ENCODE assay signal across 13 mouse cellular contexts in the genomic region with DNA sequence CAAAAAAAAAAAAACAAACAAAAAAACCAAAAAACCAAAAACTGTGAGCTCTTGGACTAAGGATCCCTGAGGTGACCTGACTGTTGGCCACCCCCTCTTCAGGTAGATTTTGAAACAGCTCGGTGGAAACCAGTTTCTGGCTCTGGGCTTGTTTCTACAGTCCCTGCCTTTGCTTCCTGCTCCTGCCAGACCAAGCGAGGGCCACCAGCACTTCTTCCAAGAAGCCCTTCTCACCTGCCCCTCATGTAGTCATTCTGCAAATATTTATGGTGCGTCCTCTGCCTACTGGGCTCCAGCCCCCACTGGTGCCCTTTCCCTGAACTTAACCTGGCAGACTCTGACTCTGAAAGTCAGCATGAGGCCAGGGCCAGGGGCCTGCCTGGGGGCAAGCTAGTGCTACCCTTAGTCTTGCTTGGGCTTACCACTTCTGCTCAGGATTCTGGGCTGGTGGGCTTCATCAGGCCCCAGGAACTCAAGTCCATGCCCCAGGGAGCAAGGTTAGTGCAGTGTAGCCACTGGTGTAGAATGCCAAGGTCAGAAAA. TPM values are rescaled to one million over a fixed set of nuclear protein-coding genes. Genes with fewer than 3 reads are reported as not detected.
DNase-seq lines count a peak whose midpoint lies in the region; ATAC-seq and TF ChIP-seq lines count a peak whose summit lies in the region.
"Had no signal": no experiment of that assay in that cellular context is flagged by ENCODE, and none has a peak within 500 bp of the region (broad histone marks: within the 10 kb centered on the region; RNA-seq: fewer than 3 reads in every experiment).

No protein-coding gene starts in this region.

- peak overlapping the region; percentile 76 for H3K9ac ChIP-seq in heart, embryonic 16.5 days (ENCODE audit: low read length)
- peak overlapping the region; percentile 7; the same call in 1 of the 2 replicates for H3K9ac ChIP-seq in liver, embryonic 12.5 days
- no peak overlapping the region for H3K9ac ChIP-seq in liver, embryonic 11.5 days (ENCODE audit: low read depth, low read length)
- H3K9ac ChIP-seq in MEL (ENCODE audit: control insufficient read depth, low read depth, low read length, poor library complexity, severe bottlenecking), result peak overlapping the region; percentile 81; the same call in 1 of the 2 replicates
- H3K9ac ChIP-seq in forebrain, postnatal 0 days, result no peak overlapping the region; the same call in 1 of the 2 replicates
- H3K9ac ChIP-seq: kidney, embryonic 15.5 days; limb, embryonic 13.5 days had no signal

- ATAC-seq in heart, embryonic 16.5 days (replicated peaks; ENCODE audit: extremely low read depth, insufficient read depth, low FRiP score), result no peak
- ATAC-seq in liver, embryonic 12.5 days, result no peak
- no peak for ATAC-seq in liver, embryonic 11.5 days (replicated peaks; ENCODE audit: low FRiP score)
- no peak for ATAC-seq in forebrain, postnatal 0 days

- no peaks in the 10 kb centered on the region for H3K36me3 ChIP-seq in heart, embryonic 16.5 days (ENCODE audit: control insufficient read depth, insufficient read depth)
- H3K36me3 ChIP-seq in liver, embryonic 12.5 days, result no peaks in the 10 kb centered on the region
- no peaks in the 10 kb centered on the region for H3K36me3 ChIP-seq in liver, embryonic 11.5 days (ENCODE audit: control insufficient read depth, insufficient read depth, low read length)
- H3K36me3 ChIP-seq in MEL (ENCODE audit: control insufficient read depth in 1 of 2, insufficient read depth in 2 of 2, low read length in 2 of 2), result peaks cover 0 to 25% of the 10 kb centered on the region in 2 experiments; a peak in 2 of 4 replicates
- no peaks in the 10 kb centered on the region for H3K36me3 ChIP-seq in forebrain, postnatal 0 days (ENCODE audit: insufficient read depth)
- H3K36me3 ChIP-seq: kidney, embryonic 15.5 days; limb, embryonic 13.5 days had no signal

- H3K4me2 ChIP-seq in heart, embryonic 16.5 days (ENCODE audit: low read depth, low read length), result peak overlapping the region; percentile 75; the same call in 1 of the 2 replicates
- no peak overlapping the region for H3K4me2 ChIP-seq in liver, embryonic 12.5 days
- no peak overlapping the region for H3K4me2 ChIP-seq in liver, embryonic 11.5 days
- peak overlapping the region; percentile 69 for H3K4me2 ChIP-seq in forebrain, postnatal 0 days (ENCODE audit: low read depth)
- H3K4me2 ChIP-seq: kidney, embryonic 15.5 days had no signal

- DNase-seq in heart, postnatal 36 days, result no peak
- DNase-seq in liver, embryonic 11.5 days (ENCODE audit: low spot score), result no peak
- DNase-seq in MEL (ENCODE audit: low read depth, low spot score), result no peak
- no peak for DNase-seq in forebrain, postnatal 0 days
- no peak for DNase-seq in thymus, postnatal 25 days
- DNase-seq: cerebellum, adult 9-10 months; retina, postnatal 1 day; thymus, adult 18-20 months had no signal

- H3K4me1 ChIP-seq in heart, embryonic 16.5 days (ENCODE audit: control insufficient read depth, insufficient read depth, low read length), result peaks cover 59% of the 10 kb centered on the region
- peaks cover 66% of the 10 kb centered on the region for H3K4me1 ChIP-seq in liver, embryonic 12.5 days
- peaks cover 44% of the 10 kb centered on the region for H3K4me1 ChIP-seq in liver, embryonic 11.5 days (replicated peaks; ENCODE audit: control insufficient read depth, insufficient read depth, low read length)
- peaks cover 19 to 27% of the 10 kb centered on the region in 2 experiments for H3K4me1 ChIP-seq in MEL (ENCODE audit: control insufficient read depth in 1 of 2, insufficient read depth in 2 of 2, low read length in 2 of 2)
- H3K4me1 ChIP-seq in forebrain, postnatal 0 days (ENCODE audit: insufficient read depth), result peaks cover 20% of the 10 kb centered on the region

- no peak for TF ChIP-seq CTCF in MEL (IDR thresholded peaks at IDR 0.05 in 2 of 3, conservative IDR thresholded peaks at IDR 0.05 in 1 of 3; ENCODE audit: control insufficient read depth in 1 of 3, insufficient read depth in 1 of 3, low read depth in 2 of 3, low read length in 3 of 3, poor library complexity in 1 of 3, severe bottlenecking in 1 of 3)
- TF ChIP-seq CTCF in forebrain, postnatal 0 days (IDR thresholded peaks at IDR 0.05; ENCODE audit: low read depth), result no peak

- H3K4me3 ChIP-seq in heart, embryonic 16.5 days (ENCODE audit: low read length), result 0 out of 2 replicates have a peak overlapping the region, but pooled peaks have one; percentile 7
- no peak overlapping the region for H3K4me3 ChIP-seq in liver, embryonic 12.5 days
- H3K4me3 ChIP-seq in liver, embryonic 11.5 days (ENCODE audit: low read depth, low read length), result no peak overlapping the region
- H3K4me3 ChIP-seq in MEL (ENCODE audit: control insufficient read depth in 1 of 2, insufficient read depth in 1 of 2, low read depth in 2 of 2, low read length in 2 of 2), result no peak overlapping the region
- no peak overlapping the region; the same call in 1 of the 2 replicates for H3K4me3 ChIP-seq in forebrain, postnatal 0 days (ENCODE audit: low read depth, low read length)
- H3K4me3 ChIP-seq: kidney, embryonic 15.5 days; limb, embryonic 13.5 days had no signal

- H3K27me3 ChIP-seq in heart, embryonic 16.5 days (ENCODE audit: control insufficient read depth, insufficient read depth, low read length), result no peaks in the 10 kb centered on the region; the same call in 1 of the 2 replicates
- peaks cover 39% of the 10 kb centered on the region; the same call in 1 of the 2 replicates for H3K27me3 ChIP-seq in liver, embryonic 12.5 days (replicated peaks)
- peaks cover 3% of the 10 kb centered on the region; the same call in 1 of the 2 replicates for H3K27me3 ChIP-seq in liver, embryonic 11.5 days (replicated peaks; ENCODE audit: control insufficient read depth, insufficient read depth, low read length)
- H3K27me3 ChIP-seq in MEL (ENCODE audit: control insufficient read depth in 1 of 2, insufficient read depth in 2 of 2, low read length in 2 of 2), result no peaks in the 10 kb centered on the region
- H3K27me3 ChIP-seq in forebrain, postnatal 0 days (ENCODE audit: insufficient read depth, low read length), result no peaks in the 10 kb centered on the region

- 56% methylated on average over 3 of the region's 3 CpGs for WGBS in heart, embryonic 16.5 days
- 67% methylated on average over 3 of the region's 3 CpGs for WGBS in liver, embryonic 12.5 days (ENCODE audit: insufficient replicate concordance)
- WGBS in liver, embryonic 11.5 days, result 67% methylated on average over 3 of the region's 3 CpGs
- WGBS in forebrain, postnatal 0 days, result 88% methylated on average over 3 of the region's 3 CpGs

- peak overlapping the region; percentile 30; the same call in 1 of the 2 replicates for H3K27ac ChIP-seq in heart, embryonic 16.5 days (ENCODE audit: low read length)
- H3K27ac ChIP-seq in liver, embryonic 12.5 days, result no peak overlapping the region
- H3K27ac ChIP-seq in liver, embryonic 11.5 days (ENCODE audit: low read depth, low read length), result no peak overlapping the region
- no peak overlapping the region for H3K27ac ChIP-seq in MEL (ENCODE audit: control insufficient read depth, low read depth, low read length)
- H3K27ac ChIP-seq in forebrain, postnatal 0 days (ENCODE audit: low read depth, low read length), result no peak overlapping the region
- H3K27ac ChIP-seq: kidney, embryonic 15.5 days; limb, embryonic 13.5 days had no signal

- no peak for TF ChIP-seq POLR2A in MEL (IDR thresholded peaks at IDR 0.05; ENCODE audit: control insufficient read depth in 1 of 2, insufficient read depth in 1 of 2, low read depth in 1 of 2, low read length in 2 of 2, poor library complexity in 1 of 2)

- H3K79me2 ChIP-seq in MEL (ENCODE audit: control insufficient read depth, insufficient read depth, low read length, poor library complexity), result peaks cover 15% of the 10 kb centered on the region

- TF ChIP-seq RAD21 in MEL (IDR thresholded peaks at IDR 0.05; ENCODE audit: low read depth, low read length), result no peak

- no peak for TF ChIP-seq EP300 in MEL (IDR thresholded peaks at IDR 0.05; ENCODE audit: low read depth in 1 of 2, low read length in 2 of 2)

- no peaks in the 10 kb centered on the region for H3K9me3 ChIP-seq in heart, embryonic 16.5 days (replicated peaks; ENCODE audit: control insufficient read depth, low read length)
- no peaks in the 10 kb centered on the region for H3K9me3 ChIP-seq in liver, embryonic 12.5 days (replicated peaks)
- no peaks in the 10 kb centered on the region for H3K9me3 ChIP-seq in liver, embryonic 11.5 days (ENCODE audit: control insufficient read depth, low read length)
- H3K9me3 ChIP-seq in MEL (replicated peaks; ENCODE audit: insufficient read depth, low read length), result no peaks in the 10 kb centered on the region
- no peaks in the 10 kb centered on the region for H3K9me3 ChIP-seq in forebrain, postnatal 0 days (ENCODE audit: low read length)
- H3K9me3 ChIP-seq: kidney, embryonic 15.5 days; limb, embryonic 13.5 days had no signal

- intact Hi-C loops in heart, postnatal 36 days (cut with DNase I), result no loop called here

TF ChIP-seq in MEL, 35 proteins besides CTCF, POLR2A, EP300 and RAD21 (continues in another document):
- TF ChIP-seq MAZ (IDR thresholded peaks at IDR 0.05; ENCODE audit: low read depth, low read length) (no peak), ETS1 (IDR thresholded peaks at IDR 0.05; ENCODE audit: low read depth, low read length) (no peak), ZMIZ1 (IDR thresholded peaks at IDR 0.05; ENCODE audit: low read depth, low read length) (no peak)

RNA-seq across cellular contexts. Expression of a gene that starts 1.9 kb away (rescaled TPM):
- 9.8 and 11.1 TPM in 2 replicates for polyA plus RNA-seq in heart, embryonic 16.5 days (2015; fragmentation: Nextera tagmentation; extraction: Ambion mirVana)
- 10 to 100 TPM; 10.1 to 13.0 TPM for total RNA-seq in heart, postnatal 36 days (2021)
- 1.4 and 1.9 TPM in 2 replicates for polyA plus RNA-seq in liver, embryonic 12.5 days (2016; fragmentation: Nextera tagmentation; extraction: Ambion mirVana)
- polyA plus RNA-seq in liver, embryonic 11.5 days (2014; fragmentation: Nextera tagmentation; extraction: Ambion mirVana), result 2.2 and 2.8 TPM in 2 replicates
- total RNA-seq in MEL (2012; rRNA removed), result 14.2 and 25.4 TPM in 2 replicates
- 10 to 100 TPM in 1 of 2 experiments, not detected in 1; 25.9 TPM for polyA plus RNA-seq in MEL (2012; ENCODE audit: insufficient read depth in 1 of 2, insufficient read length in 2 of 2, low read depth in 1 of 2, low replicate concordance in 2 of 2, missing spikeins in 1 of 2)
- 71.4 and 84.4 TPM in 2 replicates for total RNA-seq in forebrain, postnatal 0 days (2014; rRNA removed)
- 39.6 and 61.9 TPM in 2 replicates for polyA plus RNA-seq in forebrain, postnatal 0 days (2015; fragmentation: Nextera tagmentation; extraction: Ambion mirVana)

RNA-seq across cellular contexts. Expression of a gene that starts 38.7 kb away (rescaled TPM):
- 2.8 and 3.1 TPM in 2 replicates for polyA plus RNA-seq in heart, embryonic 16.5 days (2015; fragmentation: Nextera tagmentation; extraction: Ambion mirVana)
- 1 to 10 TPM; 1.4 to 2.5 TPM for total RNA-seq in heart, postnatal 36 days (2021)
- polyA plus RNA-seq in liver, embryonic 12.5 days (2016; fragmentation: Nextera tagmentation; extraction: Ambion mirVana), result 0.07 TPM in 1 of 2 replicates, not detected in the other
- polyA plus RNA-seq in liver, embryonic 11.5 days (2014; fragmentation: Nextera tagmentation; extraction: Ambion mirVana), result 0.16 TPM in 1 of 2 replicates, not detected in the other
- total RNA-seq in MEL (2012; rRNA removed), result 0.08 and 0.10 TPM in 2 replicates
- under 1 TPM in 1 of 2 experiments, not detected in 1; 0.53 TPM for polyA plus RNA-seq in MEL (2012; ENCODE audit: insufficient read depth in 1 of 2, insufficient read length in 2 of 2, low read depth in 1 of 2, low replicate concordance in 2 of 2, missing spikeins in 1 of 2)
- 1.1 and 2.0 TPM in 2 replicates for total RNA-seq in forebrain, postnatal 0 days (2014; rRNA removed)
- polyA plus RNA-seq in forebrain, postnatal 0 days (2015; fragmentation: Nextera tagmentation; extraction: Ambion mirVana), result 0.62 and 0.64 TPM in 2 replicates
- polyA plus RNA-seq: embryonic facial prominence, embryonic 11.5 days had no signal

Comparison
In these comparisons a context has a peak if more than half of its experiments do, and no peak if none do; other contexts are left out.
1. H3K9ac ChIP-seq: peak in heart, embryonic 16.5 days (single experiment), liver, embryonic 12.5 days (single experiment) and MEL (single experiment); none in liver, embryonic 11.5 days (single experiment) and forebrain, postnatal 0 days (single experiment).
2. H3K4me2 ChIP-seq: peak in heart, embryonic 16.5 days (single experiment) and forebrain, postnatal 0 days (single experiment); none in liver, embryonic 12.5 days (single experiment) and liver, embryonic 11.5 days (single experiment).